Mouse (Mus musculus) small intestine, adult 2 months (tissue): ENCODE data around the gene Gm49387. TPM values are rescaled to one million over a fixed set of nuclear protein-coding genes. Genes with fewer than 3 reads are reported as not detected.

ENCODE experiments used
- H3K27ac ChIP-seq: fragments of 200-500 bp; 2 replicates; pipeline ENCODE4 v1.5.1; 2012; ENCODE audit warnings: low read depth, low read length, control low read depth, inconsistent platforms; ENCODE audit not compliant: insufficient read depth
- H3K27me3 ChIP-seq: fragments of 200-500 bp; 2 replicates; pipeline ENCODE4 v1.6.1; 2012; ENCODE audit warnings: mild to moderate bottlenecking, moderate library complexity, low read length, inconsistent platforms; ENCODE audit not compliant: control insufficient read depth, insufficient read depth
- H3K36me3 ChIP-seq: fragments of 200-500 bp; 2 replicates; pipeline ENCODE4 v1.6.1; 2012; ENCODE audit warnings: mild to moderate bottlenecking, low read length, control low read depth, inconsistent platforms; ENCODE audit not compliant: control insufficient read depth, insufficient read depth
- H3K4me1 ChIP-seq: fragments of 200-500 bp; 2 replicates; pipeline ENCODE4 v1.6.1; 2012; ENCODE audit warnings: low read length, inconsistent platforms, mixed read lengths; ENCODE audit not compliant: control insufficient read depth, insufficient read depth, insufficient read length
- H3K4me3 ChIP-seq: fragments of 200-500 bp; 2 replicates; pipeline ENCODE4 v1.5.1; 2012; ENCODE audit warnings: low read depth, mild to moderate bottlenecking, control low read depth, inconsistent platforms, low read length, moderate library complexity
- CTCF ChIP-seq: fragments of 200-500 bp; IDR thresholded peaks from 2 replicates; pipeline ENCODE4 v1.5.1; 2012; ENCODE audit warnings: low read depth, mild to moderate bottlenecking, control low read depth, inconsistent platforms, low read length, moderate library complexity, mixed read lengths; ENCODE audit not compliant: insufficient replicate concordance, insufficient read length; ENCODE audit errors: extremely low read depth
- POLR2A ChIP-seq: fragments of 200-500 bp; IDR thresholded peaks from 2 replicates; pipeline ENCODE4 v1.6.1; 2012; ENCODE audit warnings: low read depth, mild to moderate bottlenecking, control low read depth, inconsistent platforms, low read length, moderate library complexity
- WGBS: fragments of 180-500 bp; shearing (Covaris S2); methylation state at CpG from one replicate; pipeline ENCODE4 v1.1.7; 2018; 5-methylcytosine and 5-hydroxymethylcytosine counted together
- polyA plus RNA-seq: library from polyadenylated mRNA; depleted of rRNA; stranded (reverse); fragments of >200 nt; gene quantifications from 2 replicates; pipeline ENCODE4 v1.2.3, GENCODE M21; 2012

Gm49387 gene
- polyA plus RNA-seq, 1 experiment, result not detected

GRCm38 (mm10) chr14:31577966-31578735 lies 62.5 kb downstream of the Gm49387 start:
- H3K4me1 ChIP-seq, result no peaks in the 10 kb centered on the region
- 54% methylated on average over 9 of the region's 9 CpGs for WGBS
- H3K4me3 ChIP-seq, result no peak overlapping the region
- no peaks in the 10 kb centered on the region for H3K36me3 ChIP-seq
- TF ChIP-seq POLR2A, result no peak
- TF ChIP-seq CTCF, result no peak
- no peak overlapping the region for H3K27ac ChIP-seq
- H3K27me3 ChIP-seq, result no peaks in the 10 kb centered on the region

GRCm38 (mm10) chr14:31576846-31577697 lies 63.6 kb downstream of the Gm49387 start:
- TF ChIP-seq CTCF, result no peak
- TF ChIP-seq POLR2A, result no peak
- H3K27ac ChIP-seq, result no peak overlapping the region
- no peaks in the 10 kb centered on the region for H3K4me1 ChIP-seq
- H3K36me3 ChIP-seq, result no peaks in the 10 kb centered on the region
- H3K27me3 ChIP-seq, result no peaks in the 10 kb centered on the region
- 46% methylated on average over 10 of the region's 10 CpGs for WGBS
- H3K4me3 ChIP-seq, result no peak overlapping the region

GRCm38 (mm10) chr14:31575866-31576265 lies 64.8 kb downstream of the Gm49387 start:
- H3K27me3 ChIP-seq, result no peaks in the 10 kb centered on the region
- no peaks in the 10 kb centered on the region for H3K36me3 ChIP-seq
- H3K4me1 ChIP-seq, result no peaks in the 10 kb centered on the region
- no peak overlapping the region for H3K27ac ChIP-seq
- no peak for TF ChIP-seq POLR2A
- TF ChIP-seq CTCF, result no peak
- no peak overlapping the region for H3K4me3 ChIP-seq
- WGBS, result 68% methylated on average over 9 of the region's 9 CpGs

- Histone ChIP-seq H3K4me3 (no peak overlapping the region), H3K27ac (no peak overlapping the region), H3K4me1 (no peaks in the 10 kb centered on the region), H3K27me3 (no peaks in the 10 kb centered on the region), H3K36me3 (no peaks in the 10 kb centered on the region)
- 89% methylated on average over 18 of the region's 18 CpGs for WGBS
- TF ChIP-seq CTCF, result no peak
- TF ChIP-seq POLR2A, result no peak
Observed at GRCm38 (mm10) chr14:31574903-31575665, 65.6 kb downstream of the Gm49387 start.

- TF ChIP-seq POLR2A, result no peak
- TF ChIP-seq CTCF, result no peak
- no peaks in the 10 kb centered on the region for H3K36me3 ChIP-seq
- no peak overlapping the region for H3K4me3 ChIP-seq
- H3K27ac ChIP-seq, result no peak overlapping the region
- H3K4me1 ChIP-seq, result no peaks in the 10 kb centered on the region
- H3K27me3 ChIP-seq, result no peaks in the 10 kb centered on the region
- 65% methylated on average over 9 of the region's 9 CpGs for WGBS
Observed at GRCm38 (mm10) chr14:31572561-31573175, 68.0 kb downstream of the Gm49387 start.

- no peaks in the 10 kb centered on the region for H3K36me3 ChIP-seq
- H3K4me3 ChIP-seq, result no peak overlapping the region
- no peak overlapping the region for H3K27ac ChIP-seq
- no peaks in the 10 kb centered on the region for H3K27me3 ChIP-seq
- TF ChIP-seq POLR2A (no peak), CTCF (no peak)
- whole genome bisulfite sequencing, result 63% methylated on average over 5 of the region's 5 CpGs
- H3K4me1 ChIP-seq, result no peaks in the 10 kb centered on the region
Observed at GRCm38 (mm10) chr14:31571419-31571818, 69.3 kb downstream of the Gm49387 start.
